Mouse (Mus musculus) cerebellum, postnatal 14 days (tissue): ENCODE measurements around the gene Cplx3.

Source experiments
- DNase-seq, 2 experiments: peaks; one replicate each; pipeline ENCODE4 v3.0.0; 2021; ENCODE audit warnings: mixed read lengths in 2 of 2

Cplx3 gene

DNA sequence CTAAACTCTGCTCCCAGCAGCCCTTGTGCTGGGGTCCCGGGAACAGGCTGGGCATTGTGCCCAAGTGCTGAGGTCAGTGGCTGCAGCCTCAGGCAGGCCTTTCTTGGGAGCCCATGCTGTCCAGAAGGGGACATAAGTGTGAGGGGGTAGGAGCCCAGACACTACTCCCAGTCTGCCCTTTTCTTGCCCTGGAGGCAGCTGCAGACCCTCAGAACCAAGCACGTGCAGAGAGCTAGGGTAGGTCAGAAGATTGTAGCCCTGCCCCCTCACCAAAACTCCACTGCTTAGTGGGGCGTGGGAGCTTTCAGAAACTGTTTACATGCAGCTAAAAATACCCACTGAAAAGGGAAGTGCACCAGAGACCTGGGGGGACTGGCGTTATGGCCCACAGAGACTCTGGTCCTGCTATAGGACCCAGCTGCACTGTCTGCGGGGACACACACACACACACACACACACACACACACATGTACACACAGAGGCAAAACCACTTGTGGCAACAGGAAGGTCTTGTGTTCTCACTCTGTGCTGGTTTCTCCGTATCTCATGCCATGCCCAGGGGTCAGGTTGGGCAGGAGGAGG lies 31.8 kb upstream of the Cplx3 start:
- DNase-seq: peak in 1 of 2 experiments; percentile 58

DNA sequence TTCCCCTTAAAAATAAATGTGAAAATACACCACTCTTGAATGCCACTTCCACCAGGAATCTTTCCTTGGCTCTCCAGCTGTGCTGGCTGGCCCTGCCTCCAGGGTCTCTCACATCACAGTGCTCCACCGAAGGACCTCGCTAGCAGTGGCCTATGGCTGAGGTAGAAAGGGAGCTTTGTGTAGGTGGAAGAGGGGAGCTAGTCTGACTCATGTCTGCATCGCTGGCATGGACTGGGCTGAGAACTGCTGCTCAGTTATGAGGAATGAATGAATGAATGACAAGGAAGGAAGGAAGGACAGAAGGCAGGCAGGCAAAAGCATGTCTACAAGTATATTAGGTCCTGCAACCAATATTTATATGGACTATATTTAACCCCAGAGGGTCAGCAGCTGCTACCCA lies 31.2 kb upstream of the Cplx3 start:
- no peak for DNase-seq

GRCm38 (mm10) chr9:57633481-57634024 lies 27.5 kb upstream of the Cplx3 start:
- no peak for DNase-seq

- DNase-seq: peak; percentile 89 to 93
Observed at GRCm38 (mm10) chr9:57629118-57629874, 23.2 kb upstream of the Cplx3 start.

DNA sequence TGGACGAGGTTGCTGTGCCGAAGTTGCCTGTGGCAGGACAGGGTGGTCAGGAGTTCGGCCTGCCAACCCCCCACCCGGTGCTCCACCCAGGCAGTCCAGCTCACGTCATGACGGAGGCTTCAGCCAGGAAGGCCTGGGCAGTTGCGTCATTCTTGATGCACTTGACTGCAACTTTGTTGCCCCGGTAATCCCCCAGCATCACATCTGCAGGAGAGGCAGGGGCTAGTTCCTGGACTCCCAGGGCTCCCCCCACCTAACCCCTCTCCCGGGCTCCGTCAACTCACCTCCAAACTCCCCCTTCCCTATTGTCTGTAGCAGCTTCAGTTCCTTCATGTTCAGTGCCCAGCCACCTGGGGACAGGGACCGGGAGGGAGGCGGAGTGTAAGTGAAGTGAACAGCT lies 22.6 kb upstream of the Cplx3 start:
- no peak for DNase-seq

DNA sequence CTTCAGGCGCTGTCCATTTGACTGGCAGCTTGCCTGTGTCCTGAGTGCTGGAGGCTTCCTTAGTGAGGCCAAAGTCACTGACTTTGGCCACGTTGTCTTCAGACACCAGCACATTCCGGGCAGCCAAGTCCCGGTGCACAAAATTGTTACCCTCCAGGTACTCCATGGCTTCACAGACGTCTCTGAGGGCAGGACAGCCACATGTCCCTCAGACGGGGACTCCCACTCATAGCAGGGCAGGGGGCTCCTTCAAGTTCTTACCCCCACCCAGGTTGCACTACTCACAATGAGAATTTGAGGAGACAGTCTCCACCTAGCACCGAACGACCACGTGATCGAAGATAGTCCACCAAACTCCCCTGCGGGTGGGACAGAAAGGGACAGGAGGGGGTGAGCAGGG lies 21.8 kb upstream of the Cplx3 start:
- no peak for DNase-seq

DNA sequence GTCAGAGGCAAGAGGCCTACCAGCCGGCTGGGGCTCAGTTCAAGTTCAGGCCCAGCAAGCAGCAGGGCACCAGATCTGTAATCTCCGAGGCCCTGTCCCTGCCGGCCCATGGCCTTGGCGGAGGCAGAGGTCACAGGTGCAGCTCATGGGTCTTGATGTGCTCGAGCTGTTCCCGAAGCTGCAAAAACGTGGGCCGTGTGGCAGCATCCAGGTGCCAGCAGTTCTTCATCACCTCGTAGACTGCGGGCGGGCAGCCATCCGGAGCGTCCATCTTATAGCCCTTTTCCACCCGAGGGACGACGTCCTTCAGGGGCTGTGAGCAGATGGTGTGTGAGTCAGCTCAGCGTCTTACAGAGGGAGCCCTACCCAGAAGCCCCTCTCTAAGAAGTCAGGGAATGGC lies 21.1 kb upstream of the Cplx3 start:
- DNase-seq: no peak

GRCm38 (mm10) chr9:57625674-57626500 lies 19.8 kb upstream of the Cplx3 start:
- DNase-seq: no peak

DNA sequence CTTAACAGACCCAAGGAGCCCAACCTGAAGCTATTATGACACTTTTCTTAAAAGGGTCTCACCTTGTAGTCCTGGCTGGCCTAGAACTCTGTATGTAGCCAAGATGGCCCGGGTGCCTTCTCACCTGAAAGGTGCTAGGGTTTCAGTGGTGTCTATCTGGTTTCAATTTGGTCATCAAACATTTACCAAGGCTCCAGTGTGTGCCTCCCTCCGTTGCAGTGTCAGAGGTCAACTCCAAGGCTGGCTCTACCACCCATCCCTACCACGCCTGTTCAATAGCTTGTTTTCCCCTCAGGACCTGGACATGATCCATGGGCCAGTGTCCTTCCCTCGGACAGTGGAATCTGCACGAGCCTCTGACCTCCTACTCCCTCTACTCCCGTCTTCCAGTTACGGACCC lies 18.2 kb upstream of the Cplx3 start:
- DNase-seq: no peak

GRCm38 (mm10) chr9:57620674-57621073 lies 14.6 kb upstream of the Cplx3 start, which contains the start of gene Lman1l:
TSS of gene Lman1l (minus strand) at chr9:57620774.
- DNase-seq: no peak

DNA sequence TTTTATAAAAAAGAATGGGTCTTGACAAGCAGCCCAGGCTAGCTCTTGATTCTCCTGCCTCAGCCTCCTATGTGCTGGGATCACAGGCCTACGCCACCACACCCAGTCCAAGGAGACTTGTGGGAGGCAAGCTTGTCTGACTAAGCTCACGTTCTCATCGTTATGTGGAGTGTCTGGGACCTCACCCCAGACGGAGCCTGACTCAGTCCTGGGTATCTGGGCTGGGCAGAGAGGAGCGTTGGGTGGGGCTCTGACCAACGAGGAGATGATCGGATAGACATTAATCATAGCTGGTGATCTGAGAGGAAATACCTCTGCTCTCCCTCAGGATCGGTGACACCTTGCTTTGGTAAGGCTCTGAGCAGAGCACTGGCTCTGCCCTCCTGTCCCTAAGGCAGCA lies 12.8 kb upstream of the Cplx3 start:
- DNase-seq: no peak

- peak; percentile 55 for DNase-seq
Observed at GRCm38 (mm10) chr9:57617556-57618169, 11.6 kb upstream of the Cplx3 start.

GRCm38 (mm10) chr9:57614786-57615185 lies 8.7 kb upstream of the Cplx3 start:
- no peak for DNase-seq

GRCm38 (mm10) chr9:57613975-57614374 lies 7.9 kb upstream of the Cplx3 start:
- DNase-seq: no peak

DNA sequence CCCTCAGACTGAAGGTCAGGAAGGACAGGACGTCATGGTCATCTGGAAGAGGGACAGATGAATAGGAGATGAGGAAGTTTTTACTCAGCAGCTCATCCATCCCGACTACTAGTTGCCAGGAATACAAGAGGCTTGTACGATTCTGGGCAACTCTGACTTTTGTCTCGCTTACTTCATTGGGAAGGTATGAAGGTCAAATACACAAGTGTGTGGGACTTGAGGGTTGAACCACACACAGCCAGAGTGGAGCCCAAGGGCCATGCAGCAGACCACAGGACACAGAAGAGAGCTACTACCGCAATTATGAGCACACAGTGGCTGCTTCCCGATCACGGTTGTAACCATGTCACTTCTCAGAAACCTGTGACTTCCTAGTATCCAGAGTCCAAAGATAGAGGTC lies 6.5 kb upstream of the Cplx3 start:
- no peak for DNase-seq

- DNase-seq: peak; percentile 76 to 82
Observed at GRCm38 (mm10) chr9:57610359-57610826, 4.3 kb upstream of the Cplx3 start.

DNA sequence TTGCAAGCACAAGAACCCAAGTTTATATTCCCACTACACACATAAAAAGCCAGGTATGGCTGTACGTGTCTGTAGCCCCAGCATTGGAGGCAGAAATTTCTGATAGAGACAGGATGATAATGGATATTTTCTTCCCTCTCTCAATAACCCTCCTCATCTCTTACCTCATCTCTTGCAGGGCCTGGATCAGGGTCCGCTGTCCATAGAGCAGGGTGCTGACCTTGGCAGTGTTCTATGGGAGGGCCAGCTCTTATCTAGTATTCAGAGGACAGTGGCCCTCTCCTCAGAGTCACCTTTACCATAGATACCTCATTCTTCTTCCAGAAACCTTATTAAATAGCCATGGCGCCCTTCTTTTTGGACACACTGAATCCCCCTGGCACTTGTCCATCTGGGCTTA lies 3.7 kb upstream of the Cplx3 start:
- no peak for DNase-seq

DNA sequence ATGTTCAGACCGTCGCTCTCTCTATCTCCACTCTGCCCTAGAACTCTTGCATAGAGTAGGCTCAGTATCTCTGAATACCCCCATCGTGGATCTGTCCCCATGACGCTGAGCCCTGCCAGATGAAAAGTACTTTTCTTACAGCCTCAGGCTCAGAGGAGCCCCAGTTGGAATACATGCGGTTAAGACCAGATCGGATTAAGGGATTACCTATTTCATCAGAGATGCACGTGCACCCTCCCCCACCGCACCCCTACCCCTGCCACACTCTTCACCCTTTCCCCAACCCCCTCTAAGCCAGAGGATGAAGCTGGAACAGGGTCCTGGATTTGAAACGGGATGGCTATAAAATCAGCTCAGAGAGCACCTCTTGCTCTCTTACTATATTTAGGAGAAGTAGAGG lies 578 bp downstream of the Cplx3 start:
- no peak for DNase-seq

GRCm38 (mm10) chr9:57604875-57605274 lies 1.2 kb downstream of the Cplx3 start:
- no peak for DNase-seq

- DNase-seq: peak; percentile 22 to 48
Observed at GRCm38 (mm10) chr9:57602098-57602497, 4.0 kb downstream of the Cplx3 start.

DNA sequence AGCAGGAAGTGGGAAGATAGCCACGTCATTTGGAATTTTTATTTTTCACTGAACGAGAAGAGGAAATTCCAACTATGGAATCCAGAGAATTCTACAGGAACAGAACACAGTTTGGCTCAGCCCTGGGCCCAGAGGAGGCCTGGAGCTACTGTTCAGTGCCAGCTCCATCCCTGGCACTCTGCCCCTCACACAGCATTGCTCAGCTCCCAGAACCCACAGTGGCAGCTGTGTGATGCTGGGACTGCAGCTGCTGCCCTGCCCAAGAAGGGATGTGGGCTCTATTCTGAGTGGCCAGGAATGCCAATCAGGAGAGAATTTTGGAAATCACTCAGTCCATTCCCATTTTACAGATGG lies 4.8 kb downstream of the Cplx3 start:
- peak; percentile 73 to 82 for DNase-seq

DNA sequence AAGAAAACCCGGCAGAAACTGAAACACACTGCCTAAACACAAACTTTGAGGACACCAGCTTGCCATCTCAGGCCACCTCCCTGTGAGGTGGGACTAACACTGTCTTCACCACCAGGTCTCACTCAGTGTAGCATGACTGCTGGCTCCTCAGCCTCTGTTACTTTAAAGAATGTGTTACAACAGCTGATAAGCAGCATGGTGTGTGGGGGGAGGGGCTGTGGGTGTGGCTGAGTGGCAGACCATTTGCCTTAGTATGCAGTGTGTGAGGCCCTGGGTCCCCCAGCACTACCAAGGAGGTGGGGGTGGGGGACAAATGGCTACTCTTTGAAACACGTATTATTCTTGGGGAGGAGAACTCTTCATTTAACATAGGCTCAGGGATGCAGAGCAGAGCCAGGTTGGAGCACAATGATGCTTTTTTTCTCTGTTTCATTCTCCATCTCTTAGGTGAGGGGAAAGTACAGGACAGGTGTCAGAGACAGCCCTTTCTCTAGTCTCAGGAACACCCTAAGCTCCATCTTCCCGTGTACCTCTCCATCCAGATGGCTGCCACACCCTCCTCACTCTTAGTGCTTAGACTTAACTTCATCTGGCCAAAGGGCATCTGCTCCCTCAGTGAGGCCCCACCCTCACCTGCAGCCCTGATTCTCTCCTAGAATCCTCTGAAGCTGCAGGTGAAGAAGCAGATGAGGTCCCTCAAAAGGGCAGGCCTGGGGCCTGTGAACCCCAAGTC lies 5.3 kb downstream of the Cplx3 start:
- DNase-seq: peak in 1 of 2 experiments; percentile 63
